Mouse (Mus musculus) embryonic facial prominence, embryonic 10.5 days (tissue): Measurements from ENCODE around the gene Gm11127. TPM values are rescaled to one million over a fixed set of nuclear protein-coding genes. Genes with fewer than 3 reads are reported as not detected.
"Not testable (repeated sequence)": the region's sequence is repeated elsewhere in the genome, so short reads cannot be mapped to it uniquely, and the experiment has no call there.

ENCODE experiments used
- DNase-seq: peaks from one replicate; pipeline ENCODE4 v3.0.0-alpha.2; 2017; ENCODE audit warnings: low spot score
- H3K27ac ChIP-seq: fragments of 300-500 bp; sonication (generic); replicated peaks from 2 replicates; pipeline ENCODE4 v1.5.1; 2016; ENCODE audit warnings: mild to moderate bottlenecking
- H3K27me3 ChIP-seq: fragments of 300-500 bp; sonication (generic); replicated peaks from 2 replicates; pipeline ENCODE4 v1.6.1; 2016; ENCODE audit warnings: low read depth, mild to moderate bottlenecking; ENCODE audit not compliant: poor library complexity, severe bottlenecking
- H3K36me3 ChIP-seq: fragments of 300-500 bp; sonication (generic); replicated peaks from 2 replicates; pipeline ENCODE4 v1.6.1; 2016; ENCODE audit warnings: mild to moderate bottlenecking, moderate library complexity
- H3K4me1 ChIP-seq: fragments of 300-500 bp; sonication (generic); 2 replicates; pipeline ENCODE4 v1.6.1; 2016
- H3K4me3 ChIP-seq: fragments of 300-500 bp; sonication (generic); 2 replicates; pipeline ENCODE4 v1.5.1; 2016; ENCODE audit warnings: mild to moderate bottlenecking, moderate library complexity
- H3K9me3 ChIP-seq: fragments of 300-500 bp; sonication (generic); 2 replicates; pipeline ENCODE4 v1.6.1; 2016; ENCODE audit warnings: mild to moderate bottlenecking
- WGBS: fragments of 180-500 bp; shearing (Covaris S2); methylation state at CpG from one replicate; pipeline ENCODE4 v1.1.7; 2016; 5-methylcytosine and 5-hydroxymethylcytosine counted together
- polyA plus RNA-seq: library from polyadenylated mRNA; unstranded; fragments of >200 nt; fragmentation: Nextera tagmentation; extraction: Ambion mirVana; gene quantifications from 2 replicates; pipeline ENCODE4 v1.2.1, GENCODE M21; 2016

Gene Gm11127
- polyA plus RNA-seq, result not detected in 2 replicates

- WGBS, result 52% methylated on average over 1 of the region's 1 CpGs
- not testable (repeated sequence) for DNase-seq, H3K27ac ChIP-seq, H3K4me3 ChIP-seq, H3K36me3 ChIP-seq, H3K9me3 ChIP-seq, H3K4me1 ChIP-seq, H3K27me3 ChIP-seq
Observed at GRCm38 (mm10) chr17:36058362-36058761, at the start of gene Gm11127. TSS of gene Gm11127 (minus strand) at chr17:36058371.

GRCm38 (mm10) chr17:36102091-36102490, 43.9 kb upstream of the Gm11127 start:
- H3K4me1 ChIP-seq, H3K27ac ChIP-seq, H3K4me3 ChIP-seq, H3K36me3 ChIP-seq, H3K9me3 ChIP-seq, DNase-seq, H3K27me3 ChIP-seq: not testable (repeated sequence)
- WGBS, result 94% methylated on average over 12 of the region's 12 CpGs

DNA sequence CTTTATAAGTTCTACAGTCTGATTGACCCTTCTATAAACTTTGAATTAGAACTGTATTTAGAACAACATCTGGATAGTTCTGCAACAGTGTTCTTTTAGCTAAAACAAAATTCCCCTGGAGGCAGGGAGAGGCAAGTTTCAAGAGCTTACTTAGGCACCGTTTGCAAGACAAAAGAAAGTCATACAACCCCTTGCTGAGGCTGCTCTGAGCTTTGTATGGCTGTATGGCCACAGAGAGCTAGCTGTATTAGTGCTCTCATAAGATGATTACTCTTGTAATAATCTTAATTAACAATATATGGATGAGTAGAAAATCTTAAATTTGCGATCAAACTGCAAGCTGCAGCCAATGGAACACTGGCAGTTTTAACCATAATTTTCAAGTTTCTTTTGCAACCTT, 41.4 kb upstream of the Gm11127 start:
- H3K4me1 ChIP-seq, H3K27me3 ChIP-seq, H3K36me3 ChIP-seq, H3K4me3 ChIP-seq, H3K27ac ChIP-seq, H3K9me3 ChIP-seq, DNase-seq: not testable (repeated sequence)
- 56% methylated on average over 2 of the region's 2 CpGs for WGBS

GRCm38 (mm10) chr17:36093936-36094335, 35.8 kb upstream of the Gm11127 start:
- H3K27ac ChIP-seq, result no peak overlapping the region
- H3K4me3 ChIP-seq, result no peak overlapping the region
- H3K9me3 ChIP-seq, result no peaks in the 10 kb centered on the region
- H3K4me1 ChIP-seq, result no peaks in the 10 kb centered on the region
- WGBS, result 12% methylated on average over 3 of the region's 3 CpGs
- no peaks in the 10 kb centered on the region for H3K36me3 ChIP-seq
- H3K27me3 ChIP-seq, result no peaks in the 10 kb centered on the region
- no peak for DNase-seq

- H3K4me1 ChIP-seq, H3K27ac ChIP-seq, H3K27me3 ChIP-seq, H3K36me3 ChIP-seq, DNase-seq, H3K4me3 ChIP-seq, H3K9me3 ChIP-seq: not testable (repeated sequence)
Observed at GRCm38 (mm10) chr17:36092520-36092919, 34.3 kb upstream of the Gm11127 start.

DNA sequence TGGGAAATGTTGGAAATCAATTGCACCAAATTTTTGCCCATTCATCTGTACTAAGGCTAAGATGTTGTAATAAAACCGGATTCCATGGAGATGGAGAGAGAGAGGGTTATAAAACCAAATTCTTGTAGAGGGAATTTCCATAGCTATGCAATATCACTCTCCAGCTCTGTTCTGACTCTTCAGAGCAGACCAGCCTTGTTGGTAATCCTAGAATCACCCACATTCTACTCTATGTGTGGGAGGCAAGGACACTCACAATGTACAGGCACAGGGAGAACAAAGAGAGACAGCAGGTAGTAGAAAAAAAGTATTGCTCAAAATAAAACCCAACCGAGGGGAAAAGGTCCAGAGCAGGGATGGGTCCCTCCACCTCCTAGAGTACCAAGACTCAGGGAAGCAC, 33.8 kb upstream of the Gm11127 start:
- H3K4me1 ChIP-seq, DNase-seq, H3K27ac ChIP-seq, H3K9me3 ChIP-seq, H3K4me3 ChIP-seq, H3K36me3 ChIP-seq, H3K27me3 ChIP-seq: not testable (repeated sequence)
- WGBS, result no CpG with 5 or more reads among the region's 2 CpGs

DNA sequence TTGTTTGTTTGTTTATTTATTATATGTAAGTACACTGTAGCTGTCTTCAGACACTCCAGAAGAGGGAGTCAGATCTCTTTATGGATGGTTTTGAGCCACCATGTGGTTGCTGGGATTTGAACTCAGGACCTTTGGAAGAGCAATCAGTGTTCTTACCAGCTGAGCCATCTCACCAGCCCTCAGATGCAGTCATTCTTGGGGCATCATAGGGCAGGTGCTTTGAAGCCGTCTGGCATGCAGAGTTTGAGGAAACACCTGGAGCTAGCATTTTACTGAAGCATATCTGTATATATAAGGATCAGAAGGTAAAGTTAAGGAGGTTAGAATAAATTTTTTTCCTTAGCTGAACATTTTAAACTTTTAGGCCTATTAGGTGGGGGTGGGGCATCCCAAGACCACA, 27.8 kb upstream of the Gm11127 start:
- H3K27me3 ChIP-seq, result peaks cover 45% of the 10 kb centered on the region
- not testable (repeated sequence) for DNase-seq, H3K4me3 ChIP-seq, H3K36me3 ChIP-seq, H3K9me3 ChIP-seq, H3K27ac ChIP-seq
- peaks cover 13% of the 10 kb centered on the region for H3K4me1 ChIP-seq
- WGBS, result 82% methylated on average over 1 of the region's 1 CpGs

- under 1% methylated on average over 42 of the region's 42 CpGs for whole genome bisulfite sequencing
Observed at GRCm38 (mm10) chr17:36083870-36084451, 25.8 kb upstream of the Gm11127 start.

GRCm38 (mm10) chr17:36083266-36083869, 25.2 kb upstream of the Gm11127 start:
- Histone ChIP-seq H3K4me3 (peak overlapping the region; percentile 69), H3K36me3 (no peaks in the 10 kb centered on the region), H3K4me1 (peaks cover 13% of the 10 kb centered on the region), H3K27ac (peak overlapping the region; percentile 82), H3K9me3 (no peaks in the 10 kb centered on the region), H3K27me3 (peaks cover 51% of the 10 kb centered on the region)
- under 1% methylated on average over 46 of the region's 46 CpGs for WGBS
- peak; percentile 82 for DNase-seq

More at GRCm38 (mm10) chr17:36083870-36084451, 25.8 kb upstream of the Gm11127 start:
- Histone ChIP-seq H3K4me3 (peak overlapping the region; percentile 69), H3K9me3 (no peaks in the 10 kb centered on the region), H3K4me1 (peaks cover 13% of the 10 kb centered on the region), H3K36me3 (no peaks in the 10 kb centered on the region), H3K27ac (peak overlapping the region; percentile 82), H3K27me3 (peaks cover 51% of the 10 kb centered on the region)
- no peak for DNase-seq

- Histone ChIP-seq H3K27me3 (peaks cover 51% of the 10 kb centered on the region), H3K4me1 (peaks cover 13% of the 10 kb centered on the region), H3K4me3 (peak overlapping the region; percentile 69)
- H3K9me3 ChIP-seq, H3K36me3 ChIP-seq, H3K27ac ChIP-seq: not testable (repeated sequence)
- 19% methylated on average over 6 of the region's 6 CpGs for WGBS
- DNase-seq, result peak; percentile 10
Observed at GRCm38 (mm10) chr17:36082519-36083232, 24.5 kb upstream of the Gm11127 start.

GRCm38 (mm10) chr17:36081901-36082300, 23.7 kb upstream of the Gm11127 start:
- H3K36me3 ChIP-seq, H3K9me3 ChIP-seq, H3K4me3 ChIP-seq, H3K27ac ChIP-seq: not testable (repeated sequence)
- Histone ChIP-seq H3K27me3 (peaks cover 51% of the 10 kb centered on the region), H3K4me1 (peaks cover 13% of the 10 kb centered on the region)
- DNase-seq, result peak; percentile 7

GRCm38 (mm10) chr17:36060829-36061228, 2.7 kb upstream of the Gm11127 start:
- H3K27ac ChIP-seq, result no peak overlapping the region
- DNase-seq, result peak; percentile 71
- no peaks in the 10 kb centered on the region for H3K27me3 ChIP-seq
- no peaks in the 10 kb centered on the region for H3K36me3 ChIP-seq
- WGBS, result 34% methylated on average over 2 of the region's 2 CpGs
- H3K4me3 ChIP-seq, result no peak overlapping the region
- H3K4me1 ChIP-seq, result no peaks in the 10 kb centered on the region
- H3K9me3 ChIP-seq, result no peaks in the 10 kb centered on the region

GRCm38 (mm10) chr17:36057927-36058326, 244 bp downstream of the Gm11127 start:
- H3K4me3 ChIP-seq, H3K36me3 ChIP-seq, H3K27me3 ChIP-seq, H3K4me1 ChIP-seq, DNase-seq, H3K27ac ChIP-seq, H3K9me3 ChIP-seq: not testable (repeated sequence)
- 89% methylated on average over 25 of the region's 25 CpGs for WGBS
